Mouse (Mus musculus): ENCODE results near the gene Olfr1128. TPM values are rescaled to one million over a fixed set of nuclear protein-coding genes. Genes with fewer than 3 reads are reported as not detected.
"Not testable (repeated sequence)": the region's sequence is repeated elsewhere in the genome, so short reads cannot be mapped to it uniquely, and the experiment has no call there.

Olfr1128 gene
- total RNA-seq (2021): not detected
- long read RNA-seq, experiment 1: 0 reads
- long read RNA-seq, experiment 2: 0 reads

GRCm38 (mm10) chr2:87545442-87545841 lies at the start of gene Olfr1128:
Gene Olfr1128, minus strand, starts transcription at chr2:87545542.
- no peak for DNase-seq

- DNase-seq: not testable (repeated sequence)
These were observed 28.3 kb upstream of the Olfr1128 start, which contains the start of gene Olfr1129 for GRCm38 (mm10) chr2:87573602-87574001. Gene Olfr1129, plus strand, starts transcription at chr2:87573902.

GRCm38 (mm10) chr2:87534826-87535225 lies 10.5 kb downstream of the Olfr1128 start:
- DNase-seq: no peak

GRCm38 (mm10) chr2:87531496-87531895 lies 13.8 kb downstream of the Olfr1128 start, which contains the start of gene Olfr153:
Gene Olfr153, plus strand, starts transcription at chr2:87531796.
- DNase-seq: no peak

- not testable (repeated sequence) for DNase-seq
These were observed 19.3 kb downstream of the Olfr1128 start for GRCm38 (mm10) chr2:87525899-87526616.

GRCm38 (mm10) chr2:87520651-87521050 lies 24.7 kb downstream of the Olfr1128 start:
- no peak for DNase-seq

GRCm38 (mm10) chr2:87516581-87516980 lies 28.8 kb downstream of the Olfr1128 start:
- no peak for DNase-seq

GRCm38 (mm10) chr2:87515457-87516060 lies 29.8 kb downstream of the Olfr1128 start:
- no peak for DNase-seq

GRCm38 (mm10) chr2:87515046-87515445 lies 30.3 kb downstream of the Olfr1128 start:
- DNase-seq: no peak

GRCm38 (mm10) chr2:87506265-87506664 lies 39.1 kb downstream of the Olfr1128 start, which contains the start of gene Pramel6:
Gene Pramel6, plus strand, starts transcription at chr2:87506565.
- no peak for DNase-seq

GRCm38 (mm10) chr2:87496993-87497392 lies 48.3 kb downstream of the Olfr1128 start, which contains the start of gene Pramel7:
Gene Pramel7, minus strand, starts transcription at chr2:87497093.
- DNase-seq: not testable (repeated sequence)

Other genes with a start within 250 kb of the Olfr1128 start
- not detected for gene Olfr1118, start 238.0 kb downstream of the Olfr1128 start, total RNA-seq (2021)
- gene Olfr1120, start 190.7 kb downstream of the Olfr1128 start, total RNA-seq (2021): not detected
- not detected for gene Olfr1121, start 175.6 kb downstream of the Olfr1128 start, total RNA-seq (2021)
- not detected for gene Olfr1122, start 159.7 kb downstream of the Olfr1128 start, total RNA-seq (2021)
- not detected for gene Olfr1123, start 128.9 kb downstream of the Olfr1128 start, total RNA-seq (2021)
- gene Olfr1124, start 115.3 kb downstream of the Olfr1128 start, total RNA-seq (2021): not detected
- gene Olfr1126, start 91.6 kb downstream of the Olfr1128 start, total RNA-seq (2021): not detected
- gene Pramel7, start 48.4 kb downstream of the Olfr1128 start, total RNA-seq (2021): not detected
- gene Pramel6, start 39.0 kb downstream of the Olfr1128 start, total RNA-seq (2021): not detected
- not detected for gene Olfr153, start 13.7 kb downstream of the Olfr1128 start, total RNA-seq (2021)
- not detected for gene Olfr1129, start 28.4 kb upstream of the Olfr1128 start, total RNA-seq (2021)
- gene Olfr1130, start 60.7 kb upstream of the Olfr1128 start, total RNA-seq (2021): not detected
- gene Olfr1131, start 81.6 kb upstream of the Olfr1128 start, total RNA-seq (2021): not detected
- gene Olfr1132, start 92.0 kb upstream of the Olfr1128 start, total RNA-seq (2021): not detected
- not detected for gene Olfr1133, start 101.8 kb upstream of the Olfr1128 start, total RNA-seq (2021)
- not detected for gene Olfr1134, start 112.9 kb upstream of the Olfr1128 start, total RNA-seq (2021)
- gene Olfr1135, start 128.1 kb upstream of the Olfr1128 start, total RNA-seq (2021): not detected
- gene Olfr1136, start 148.4 kb upstream of the Olfr1128 start, total RNA-seq (2021): not detected
- not detected for gene Olfr1137, start 167.6 kb upstream of the Olfr1128 start, total RNA-seq (2021)
- gene Olfr1138, start 194.4 kb upstream of the Olfr1128 start, total RNA-seq (2021): not detected
- not detected for gene Olfr1140, start 198.2 kb upstream of the Olfr1128 start, total RNA-seq (2021)
- not detected for gene Olfr1141, start 208.4 kb upstream of the Olfr1128 start, total RNA-seq (2021)
- not detected for gene Olfr152, start 233.9 kb upstream of the Olfr1128 start, total RNA-seq (2021)

Measured in gastrocnemius, postnatal 25 days (tissue).